Mouse (Mus musculus) heart, adult 10 weeks (tissue): ENCODE measurements around the gene Gnl2. TPM values are rescaled to one million over a fixed set of nuclear protein-coding genes. Genes with fewer than 3 reads are reported as not detected.

Experiments used
- polyA plus RNA-seq: library from polyadenylated mRNA; stranded (reverse); fragments of 350-450 nt; fragmentation: Illumina TruSeq; extraction: RNeasy Lipid Tissue Mini Kit (QIAGEN cat#74804); gene quantifications from one replicate; pipeline ENCODE4 v1.2.3, GENCODE M21; 2014; ENCODE audit warnings: low read depth, low replicate concordance

The Gnl2 gene
- polyA plus RNA-seq = 52.7 TPM

GRCm38 (mm10) chr4:125015806-125016635 is at the start of gene Gnl2:
Gnl2 (plus strand) TSS chr4:125016585.

DNA sequence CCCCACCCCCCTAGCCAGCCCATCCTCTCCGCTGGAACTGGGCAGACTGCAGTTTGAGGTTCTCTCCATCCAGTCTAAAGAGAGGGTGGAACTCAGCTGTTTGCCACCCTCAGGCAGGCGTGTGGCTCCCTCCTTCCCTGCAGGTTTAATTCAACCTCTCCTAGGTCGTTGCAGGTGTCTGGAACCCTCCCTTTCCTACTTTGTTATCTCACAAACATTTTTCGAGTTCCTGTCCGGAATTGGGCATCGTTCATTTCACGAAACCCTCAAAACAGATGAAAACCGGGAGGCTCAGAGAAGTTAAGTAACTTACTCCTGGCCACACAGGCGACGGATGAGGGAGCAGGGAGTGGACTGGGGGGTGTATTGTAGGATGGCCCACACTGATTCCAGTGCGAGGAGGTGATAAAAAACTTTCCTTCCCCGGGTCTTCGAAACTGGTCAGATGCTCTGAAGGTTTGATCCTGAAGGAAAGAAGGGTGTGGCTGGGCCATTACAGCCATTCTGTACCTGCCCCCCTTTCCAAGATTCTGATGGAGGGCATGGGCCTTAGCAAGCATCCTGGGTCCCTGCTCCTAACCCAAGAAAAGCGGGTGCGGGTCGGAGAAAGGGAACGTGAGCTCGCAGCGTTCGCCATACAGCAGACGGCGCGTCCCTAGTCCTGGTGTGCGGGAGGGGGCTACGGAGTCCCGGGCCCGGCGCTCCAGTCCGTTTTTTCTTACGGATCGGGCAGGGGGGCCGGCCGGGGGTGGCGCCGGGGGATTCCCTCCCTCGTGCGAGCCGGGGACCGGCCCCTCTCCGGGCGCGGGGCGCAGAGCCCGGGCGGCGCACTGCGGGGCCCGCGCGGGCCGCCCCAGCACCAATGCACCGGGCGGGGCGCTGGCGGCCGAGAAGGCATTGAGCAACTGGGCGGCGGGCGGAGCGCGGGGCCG is 30.4 kb upstream of the Gnl2 start, which contains the start of gene Rspo1:
Gene Rspo1, plus strand, starts transcription at position 760 of the 932 bp plus-strand sequence.

GRCm38 (mm10) chr4:125065517-125066307 is 49.3 kb downstream of the Gnl2 start, which contains the start of gene Dnali1:
Dnali1 (minus strand) TSS chr4:125065703.

GRCm38 (mm10) chr4:125066490-125067370 is 50.3 kb downstream of the Gnl2 start, which contains the start of gene Snip1:
Snip1 (plus strand) TSS chr4:125066672.

GRCm38 (mm10) chr4:125084403-125085345 is 68.3 kb downstream of the Gnl2 start, which contains the start of gene Meaf6:
Meaf6 (plus strand) TSS chr4:125085134.

Other genes starting within 250 kb of the Gnl2 start
- gene Mtf1, start 214.5 kb upstream of the Gnl2 start, polyA plus RNA-seq = 9.6 TPM
- 25.6 TPM for gene Yrdc, start 165.9 kb upstream of the Gnl2 start, polyA plus RNA-seq
- 20.3 TPM for gene 1110065P20Rik, start 165.4 kb upstream of the Gnl2 start, polyA plus RNA-seq
- gene Maneal, start 154.4 kb upstream of the Gnl2 start, polyA plus RNA-seq = 0.42 TPM
- gene Epha10, start 135.7 kb upstream of the Gnl2 start, polyA plus RNA-seq = not detected
- 9.6 TPM for gene 9930104L06Rik, start 79.5 kb upstream of the Gnl2 start, polyA plus RNA-seq
- 0.55 TPM for gene Cdca8, start 77.3 kb upstream of the Gnl2 start, polyA plus RNA-seq
- gene Rspo1, start 30.2 kb upstream of the Gnl2 start, polyA plus RNA-seq = 4.4 TPM
- not detected for gene Dnali1, start 49.1 kb downstream of the Gnl2 start, polyA plus RNA-seq
- gene Snip1, start 50.1 kb downstream of the Gnl2 start, polyA plus RNA-seq = 8.0 TPM
- 30.6 TPM for gene Meaf6, start 68.5 kb downstream of the Gnl2 start, polyA plus RNA-seq
- gene Zc3h12a, start 111.3 kb downstream of the Gnl2 start, polyA plus RNA-seq = 3.4 TPM